Mouse (Mus musculus) neural tube, embryonic 14.5 days (tissue): ENCODE measurements around the gene Kcnh2. TPM values are rescaled to one million over a fixed set of nuclear protein-coding genes. Genes with fewer than 3 reads are reported as not detected.

Experiments
- polyA plus RNA-seq: library from polyadenylated mRNA; unstranded; fragments of >200 nt; fragmentation: Nextera tagmentation; extraction: Ambion mirVana; gene quantifications from 2 replicates; pipeline ENCODE4 v1.2.1, GENCODE M21; 2014

Gene Kcnh2
- polyA plus RNA-seq, 1 experiment from 2014 or later, result 13.6 TPM

Other genes with a start within 250 kb of the Kcnh2 start
- gene Nupl2, start 186.6 kb downstream of the Kcnh2 start, polyA plus RNA-seq, result 16.7 and 17.1 TPM in 2 replicates
- gene Nos3, start 13.2 kb upstream of the Kcnh2 start, polyA plus RNA-seq, result 4.2 and 9.6 TPM in 2 replicates
- 2.0 and 2.2 TPM in 2 replicates for gene Atg9b, start 40.5 kb upstream of the Kcnh2 start, polyA plus RNA-seq
- 47.2 and 47.7 TPM in 2 replicates for gene Abcb8, start 42.1 kb upstream of the Kcnh2 start, polyA plus RNA-seq
- 0.58 and 3.0 TPM in 2 replicates for gene Asic3, start 61.8 kb upstream of the Kcnh2 start, polyA plus RNA-seq
- gene Cdk5, start 71.9 kb upstream of the Kcnh2 start, polyA plus RNA-seq, result 119 and 126 TPM in 2 replicates
- gene Slc4a2, start 72.2 kb upstream of the Kcnh2 start, polyA plus RNA-seq, result 11.2 and 13.8 TPM in 2 replicates
- 93.2 and 97.7 TPM in 2 replicates for gene Fastk, start 93.7 kb upstream of the Kcnh2 start, polyA plus RNA-seq
- 63.9 and 68.0 TPM in 2 replicates for gene Tmub1, start 96.2 kb upstream of the Kcnh2 start, polyA plus RNA-seq
- 59.3 and 63.6 TPM in 2 replicates for gene Agap3, start 100.6 kb upstream of the Kcnh2 start, polyA plus RNA-seq
- gene Gbx1, start 175.6 kb upstream of the Kcnh2 start, polyA plus RNA-seq, result 3.5 and 5.8 TPM in 2 replicates
- 0.17 and 0.45 TPM in 2 replicates for gene Asb10, start 189.4 kb upstream of the Kcnh2 start, polyA plus RNA-seq
- gene 4931409K22Rik, start 205.2 kb upstream of the Kcnh2 start, polyA plus RNA-seq, result 0.14 and 0.16 TPM in 2 replicates
- 80.3 and 89.8 TPM in 2 replicates for gene Abcf2, start 225.9 kb upstream of the Kcnh2 start, polyA plus RNA-seq
- gene Chpf2, start 235.1 kb upstream of the Kcnh2 start, polyA plus RNA-seq, result 13.3 and 13.6 TPM in 2 replicates